Mouse (Mus musculus) yolk sac, embryonic 10.5 days (tissue): ENCODE measurements at regions not wholly inside any gene's neighbourhood (a gene's known extent, or its start where the extent isn't known, plus 50 kb on each side); places are given as distances from the start of the nearest gene placed in this dataset.
"Not testable (repeated sequence)": the region's sequence is repeated elsewhere in the genome, so short reads cannot be mapped to it uniquely, and the experiment has no call there.

Experiments
- DNase-seq: peaks from one replicate; pipeline ENCODE4 v3.0.0-alpha.2; 2017; ENCODE audit warnings: low spot score

DNA sequence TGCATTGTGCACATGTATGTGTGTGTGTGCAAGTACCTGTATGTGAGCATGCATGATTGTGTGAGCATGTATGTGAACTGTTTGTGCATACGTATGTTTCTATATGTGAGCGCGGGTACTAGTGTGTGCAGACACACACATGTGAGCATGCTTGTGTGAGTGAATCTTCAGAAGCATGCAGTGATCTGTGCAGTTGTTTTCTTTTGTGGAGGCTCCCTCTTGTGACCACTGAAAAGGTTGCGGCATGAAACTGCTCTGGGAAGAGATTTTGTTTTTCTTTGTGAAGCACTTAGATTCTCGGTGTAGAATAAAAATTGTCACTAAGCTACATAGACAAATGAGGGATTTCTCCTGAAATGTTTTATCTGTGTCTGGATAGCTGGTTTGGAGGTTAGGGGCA is 189.2 kb upstream of the Rapgef5 start:
- DNase-seq = not testable (repeated sequence)

DNA sequence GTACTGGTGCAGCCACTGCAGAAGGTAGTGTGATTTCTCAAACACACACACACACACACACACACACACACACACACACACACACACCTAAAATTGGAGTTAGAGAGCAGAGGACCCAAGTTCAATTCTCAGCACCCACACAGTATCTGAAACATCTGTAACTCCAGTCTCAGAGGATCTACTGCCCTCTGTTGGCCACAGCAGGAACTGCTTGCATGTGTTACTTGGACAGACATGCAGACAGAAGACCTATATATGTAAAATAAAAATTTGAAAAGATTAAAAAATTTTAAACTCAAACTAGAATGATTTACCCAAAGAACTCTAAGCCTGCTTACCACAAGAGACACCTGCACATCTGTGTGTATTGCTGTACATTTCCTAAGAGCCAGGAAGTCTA is 185.9 kb upstream of the Rapgef5 start:
- no peak for DNase-seq

DNA sequence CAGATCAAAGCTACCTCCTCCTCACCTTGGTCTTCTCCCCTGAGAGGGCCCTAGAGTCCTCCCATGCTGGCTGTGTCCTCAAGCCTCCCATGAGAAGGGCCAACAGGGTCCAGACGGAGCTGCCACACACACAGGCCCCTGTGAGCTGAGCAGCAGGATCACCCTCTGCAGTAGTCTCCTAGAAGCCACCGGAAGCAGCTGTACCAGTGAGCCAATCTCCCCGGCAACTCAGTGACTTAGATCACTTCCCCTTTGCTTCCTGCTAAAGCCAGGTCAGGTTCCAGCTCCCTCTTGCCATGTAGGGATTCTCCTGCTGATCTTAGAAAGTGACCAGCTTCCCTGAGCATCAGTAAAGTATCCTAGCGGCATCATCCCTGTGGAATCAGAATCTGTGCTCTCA is 179.4 kb upstream of the Rapgef5 start:
- DNase-seq = no peak

DNA sequence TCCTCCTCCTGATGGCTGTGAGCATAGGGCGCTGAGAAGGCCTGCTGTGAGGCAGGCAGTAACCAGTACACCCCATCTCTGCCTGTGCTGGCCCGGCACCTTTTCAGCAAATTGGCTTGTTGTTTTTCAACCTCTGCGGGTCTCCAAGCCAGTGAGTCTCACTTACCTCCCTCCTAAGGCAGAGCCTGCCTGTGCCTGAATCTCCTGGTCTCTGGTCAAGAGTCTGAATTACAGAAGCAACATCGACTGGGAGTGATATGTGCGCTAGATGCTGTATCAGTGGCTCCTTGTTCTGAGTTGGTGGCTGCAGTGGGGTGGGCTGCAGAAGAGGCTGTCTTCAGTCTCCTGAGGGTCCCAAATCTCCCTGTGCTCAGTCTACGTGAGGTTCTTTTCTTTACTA is 174.0 kb upstream of the Rapgef5 start:
- no peak for DNase-seq

DNA sequence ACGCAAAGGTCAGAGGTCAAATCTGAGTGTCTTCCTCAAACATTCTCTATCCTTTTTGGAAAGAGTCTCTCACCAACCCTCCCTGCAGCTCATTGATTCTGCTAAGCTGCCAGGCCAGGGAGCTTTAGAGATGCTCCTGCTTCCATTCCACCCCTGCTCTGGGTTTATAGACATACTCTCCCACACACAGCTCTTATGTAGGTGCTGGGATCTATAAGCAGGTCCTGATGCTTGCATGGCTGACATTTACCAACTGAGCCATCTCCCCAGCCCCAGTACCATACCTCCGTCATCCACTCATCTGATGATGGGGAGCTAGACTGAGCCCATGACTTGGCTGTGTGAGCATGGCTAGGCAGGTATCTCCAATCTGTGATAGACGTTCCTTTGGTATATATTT is 173.2 kb upstream of the Rapgef5 start:
- DNase-seq = no peak

DNA sequence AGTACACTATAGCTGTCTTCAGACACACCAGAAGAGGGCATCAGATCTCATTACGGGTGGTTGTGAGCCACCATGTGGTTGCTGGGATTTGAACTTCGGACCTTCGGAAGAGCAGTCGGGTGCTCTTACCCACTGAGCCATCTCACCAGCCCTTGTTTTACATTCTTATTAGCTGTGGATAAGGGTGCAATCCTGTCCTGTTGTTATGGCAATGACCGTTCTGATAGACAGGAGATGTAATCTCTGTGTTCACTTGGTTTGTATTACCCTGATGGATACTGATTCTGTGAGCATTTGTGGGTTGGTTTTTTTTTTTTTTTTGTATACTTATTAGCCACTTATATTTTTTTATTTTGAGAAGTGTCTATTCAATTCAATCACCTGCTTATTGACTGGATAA is 172.7 kb upstream of the Rapgef5 start:
- DNase-seq = not testable (repeated sequence)

DNA sequence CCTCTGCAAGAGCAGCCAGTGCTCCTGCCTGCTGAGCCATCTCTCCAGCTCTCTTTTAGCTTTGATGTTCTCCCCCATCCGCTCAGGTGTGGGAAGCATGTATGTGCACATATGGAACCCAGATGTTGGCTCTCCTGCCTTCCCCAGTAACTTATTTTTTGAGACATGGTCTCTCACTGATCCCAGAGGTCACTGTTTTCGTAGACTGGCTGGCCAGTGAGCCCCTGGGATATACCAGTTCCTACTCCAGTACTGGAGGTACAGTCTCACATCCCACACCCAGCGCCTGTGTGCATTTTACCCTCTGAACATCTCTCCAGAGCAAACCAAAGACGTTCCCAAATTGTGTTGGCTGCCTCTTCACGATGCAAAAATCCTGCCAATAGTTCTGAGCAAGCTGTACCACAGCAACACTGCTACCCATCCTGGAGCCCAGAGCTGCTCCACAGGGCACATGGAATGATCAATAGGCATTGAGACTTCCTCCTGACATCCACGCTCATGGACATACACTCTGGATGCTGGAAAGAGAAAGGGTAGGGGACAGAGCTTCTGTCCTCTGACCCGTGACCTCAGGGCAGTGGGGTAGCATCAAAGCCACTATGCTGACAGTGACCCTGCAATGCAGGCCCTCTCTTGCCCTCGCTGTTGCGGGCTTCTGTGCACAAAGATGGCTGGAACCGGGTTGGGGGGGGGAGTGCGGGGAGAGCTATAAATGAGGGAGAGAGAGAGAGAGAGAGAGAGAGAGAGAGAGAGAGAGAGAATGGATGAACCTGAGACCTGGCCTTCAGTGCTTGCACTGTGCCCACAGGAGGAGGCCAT is 171.8 kb upstream of the Rapgef5 start:
- peak; percentile 4 for DNase-seq

DNA sequence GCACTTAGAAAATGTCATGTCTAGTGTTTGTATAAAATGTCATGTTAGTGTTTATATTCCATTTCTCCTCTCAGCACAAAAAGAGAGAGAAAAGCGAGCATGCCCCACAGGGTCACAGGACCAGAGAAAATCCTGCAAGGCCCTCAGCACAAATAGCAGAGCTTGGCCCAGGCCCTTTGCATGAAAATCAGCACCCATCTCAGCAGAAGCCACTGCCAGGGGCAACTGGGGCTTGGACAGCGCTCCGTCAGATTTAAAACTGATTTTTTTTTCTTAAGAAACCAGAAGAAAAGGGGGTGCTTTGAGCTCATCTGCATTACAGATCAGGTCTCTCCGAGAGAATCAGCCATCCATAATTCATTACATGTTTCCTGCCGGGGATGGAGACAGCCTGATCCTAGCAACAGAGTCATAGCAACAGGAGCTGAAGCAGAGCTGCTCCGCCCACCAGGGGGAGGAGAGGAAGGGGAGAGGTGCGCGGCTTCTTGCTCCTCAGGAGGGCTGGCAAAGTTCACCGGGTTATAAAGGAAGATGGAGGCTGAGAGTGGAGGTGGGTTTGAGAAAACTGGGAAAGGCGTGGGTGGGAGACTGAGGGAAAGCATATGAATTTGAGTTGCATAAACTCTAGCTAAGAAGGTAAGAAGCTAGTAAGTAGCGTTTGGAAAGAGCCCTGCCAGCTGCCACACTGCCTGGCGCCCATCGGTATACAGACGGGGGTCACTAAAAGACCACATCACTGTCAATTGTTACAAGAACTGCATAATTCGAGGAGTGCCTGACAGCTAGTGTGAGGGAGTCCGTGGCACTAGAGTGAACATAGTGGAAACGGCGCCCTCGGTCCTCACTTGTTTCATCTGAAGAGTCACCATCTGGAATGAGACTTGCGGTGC is 170.9 kb upstream of the Rapgef5 start:
- DNase-seq = peak; percentile 27

DNA sequence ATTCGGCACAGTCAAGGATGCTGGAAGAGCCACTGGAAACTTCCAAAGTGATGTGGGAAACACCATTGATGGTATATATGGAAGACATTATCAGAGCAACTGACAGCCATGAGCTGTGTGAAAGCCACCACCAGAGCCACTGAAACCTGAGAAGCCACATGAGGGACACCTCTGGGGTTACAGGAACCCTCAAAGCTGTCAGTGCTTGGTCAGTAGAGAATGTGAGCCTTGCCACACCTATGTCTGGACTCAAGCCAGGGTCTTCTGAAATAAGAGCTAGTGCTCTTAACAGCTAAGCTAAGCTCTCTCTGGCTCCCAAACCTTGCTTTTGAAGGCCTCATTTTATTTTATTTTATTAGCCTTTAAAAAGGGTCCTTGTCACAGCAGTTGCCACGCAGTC is 170.2 kb upstream of the Rapgef5 start:
- DNase-seq = no peak

DNA sequence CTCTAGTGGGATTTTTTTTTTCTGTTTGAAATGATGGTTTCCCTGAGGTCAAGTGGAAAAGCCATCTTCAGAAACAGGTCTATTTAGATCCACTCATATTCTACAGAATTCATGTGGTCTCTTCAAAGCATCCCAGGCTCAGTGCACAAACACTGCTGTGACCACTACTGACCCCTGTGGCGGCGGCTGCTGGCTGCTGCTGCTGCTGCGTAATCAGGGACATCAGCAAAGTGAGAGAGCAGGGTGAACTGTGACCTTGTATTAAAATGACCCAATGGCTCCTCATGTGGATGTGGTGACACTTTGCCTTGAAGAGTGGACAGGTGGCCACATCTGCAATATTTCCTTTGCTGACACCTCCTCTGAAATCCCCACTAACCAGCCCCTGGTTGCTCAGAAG is 169.1 kb upstream of the Rapgef5 start:
- DNase-seq = no peak

DNA sequence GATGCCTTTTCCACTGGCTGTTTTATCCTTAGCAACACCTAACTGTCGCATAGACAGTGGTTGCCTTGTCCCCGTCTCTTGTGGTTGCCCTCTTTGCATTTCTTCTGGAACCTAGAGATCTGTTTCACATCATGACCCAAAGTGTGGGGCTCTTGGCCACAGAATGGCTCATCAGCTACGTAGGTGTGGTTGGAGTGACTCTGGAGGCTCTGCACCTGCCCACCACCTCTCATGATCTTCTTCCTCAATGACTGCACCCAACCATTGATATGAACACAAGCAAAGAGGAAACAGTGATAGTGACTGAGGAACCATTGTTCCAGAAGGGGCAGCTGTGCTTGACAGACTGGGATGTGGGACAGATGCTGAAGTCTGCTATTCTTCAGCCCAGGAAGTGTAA is 167.8 kb upstream of the Rapgef5 start:
- DNase-seq = no peak

DNA sequence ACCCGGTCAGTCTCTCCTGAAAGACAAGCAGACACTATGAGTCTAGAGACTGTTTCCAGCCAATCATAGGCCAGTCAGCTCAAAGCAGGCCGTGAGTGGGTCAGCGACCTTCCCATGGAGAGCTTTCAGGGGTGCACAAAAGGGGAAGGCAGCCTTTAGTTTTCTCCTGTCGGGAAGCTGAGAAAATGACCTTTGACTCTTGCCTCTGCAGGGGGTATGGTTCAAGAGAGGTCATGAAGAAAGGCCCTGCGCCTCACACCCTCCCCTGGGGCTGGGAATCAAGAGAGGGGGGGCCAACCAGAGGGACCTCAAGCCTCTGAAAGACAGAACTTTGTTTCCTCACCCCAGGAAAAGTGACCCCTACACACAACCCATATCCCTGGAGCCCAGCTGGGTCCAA is 164.4 kb upstream of the Rapgef5 start:
- peak; percentile 23 for DNase-seq

DNA sequence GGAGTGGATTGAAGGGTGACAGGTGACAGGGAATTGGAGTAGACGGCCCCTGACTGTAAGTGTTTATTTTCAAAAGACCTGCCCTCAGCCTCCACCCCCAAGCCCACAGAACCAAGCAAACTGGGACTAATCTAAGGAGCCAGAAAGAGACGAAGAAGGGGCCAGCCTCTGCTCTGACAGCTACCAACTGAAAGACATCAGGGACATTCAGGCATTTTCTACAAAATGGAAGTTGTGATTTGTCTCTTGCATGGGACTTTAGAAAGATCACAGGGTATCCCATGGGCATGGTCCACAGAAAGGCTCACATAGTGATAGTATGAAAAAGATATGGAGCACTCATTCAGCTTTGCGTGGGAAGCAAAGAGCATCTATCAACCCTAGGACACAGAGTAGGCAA is 163.8 kb upstream of the Rapgef5 start:
- DNase-seq = no peak

DNA sequence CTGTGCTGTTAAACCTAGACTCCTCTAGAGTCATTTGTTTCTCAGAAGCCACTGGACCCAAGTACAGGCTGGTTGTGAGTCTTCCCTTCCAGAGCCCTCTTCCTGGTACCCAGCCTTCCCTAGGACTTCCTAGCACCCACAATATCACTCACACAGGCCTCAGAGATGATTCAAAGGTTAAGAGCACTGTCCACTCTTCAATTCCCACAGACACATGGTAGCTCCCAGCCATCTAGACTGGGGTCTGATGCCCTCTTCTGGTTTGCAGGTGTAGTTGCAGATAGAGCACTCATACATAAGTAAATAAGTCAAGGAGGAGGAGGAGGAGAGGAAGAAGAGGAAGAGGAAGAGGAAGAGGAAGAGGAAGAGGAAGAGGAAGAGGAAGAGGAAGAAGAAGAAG is 163.3 kb upstream of the Rapgef5 start:
- peak; percentile 8 for DNase-seq

DNA sequence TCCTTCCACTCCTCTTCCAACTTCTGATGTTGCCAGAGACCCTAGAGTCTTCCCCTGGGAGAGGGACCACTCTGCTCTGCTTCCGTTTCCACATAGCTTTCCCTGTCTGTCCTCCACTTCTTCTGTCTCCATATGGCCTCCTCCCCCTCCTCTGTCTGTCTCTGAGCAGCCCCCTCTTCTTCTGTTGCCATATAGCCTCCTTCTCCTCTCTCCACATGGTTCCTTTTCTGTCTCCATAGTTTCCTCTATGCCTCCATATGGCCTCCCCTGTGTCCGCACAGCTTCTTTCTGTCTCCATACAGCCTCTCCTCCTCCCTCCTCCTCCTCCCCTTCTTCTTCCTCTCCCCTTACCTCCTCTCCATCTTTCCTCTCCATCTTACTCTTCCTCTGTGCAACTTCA is 158.5 kb upstream of the Rapgef5 start:
- DNase-seq = no peak

DNA sequence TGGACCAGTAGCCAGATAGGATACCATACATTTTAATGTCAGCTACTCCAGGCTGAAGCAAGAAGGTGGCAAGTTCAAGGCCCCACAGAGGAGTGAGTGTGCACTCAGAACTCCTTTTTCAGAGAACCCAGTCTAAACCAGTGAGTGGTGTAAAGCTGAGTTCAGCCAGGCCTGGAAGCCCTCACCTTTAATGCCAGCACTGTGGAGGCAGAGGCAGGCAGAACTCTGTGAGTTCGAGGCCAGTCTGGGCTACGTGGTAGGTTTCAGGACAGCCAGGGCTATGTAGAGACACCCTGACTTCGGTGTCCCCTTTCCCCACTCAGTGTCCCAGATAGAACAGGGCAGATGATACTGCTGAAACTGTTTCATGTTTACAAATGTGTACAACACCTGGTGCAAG is 157.4 kb upstream of the Rapgef5 start:
- no peak for DNase-seq

DNA sequence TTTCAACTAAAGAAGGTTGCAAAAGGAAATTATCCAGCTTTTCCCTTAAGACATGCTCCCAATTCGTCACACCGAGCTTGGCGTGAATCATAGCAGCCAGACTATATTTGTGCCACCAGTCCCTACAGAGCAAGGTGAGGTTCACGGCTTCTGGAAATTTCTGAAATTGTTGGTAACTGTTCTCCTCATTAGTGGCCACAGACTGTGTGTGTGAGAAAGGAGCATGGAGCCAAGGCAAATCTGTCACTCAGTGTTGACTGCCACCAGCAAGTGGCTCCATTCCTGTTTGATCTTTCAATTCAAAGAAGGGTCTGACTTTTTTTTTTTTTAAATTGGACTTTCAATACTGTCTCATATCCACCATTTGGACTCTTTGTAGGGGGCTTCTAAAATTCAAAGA is 156.1 kb upstream of the Rapgef5 start:
- no peak for DNase-seq

DNA sequence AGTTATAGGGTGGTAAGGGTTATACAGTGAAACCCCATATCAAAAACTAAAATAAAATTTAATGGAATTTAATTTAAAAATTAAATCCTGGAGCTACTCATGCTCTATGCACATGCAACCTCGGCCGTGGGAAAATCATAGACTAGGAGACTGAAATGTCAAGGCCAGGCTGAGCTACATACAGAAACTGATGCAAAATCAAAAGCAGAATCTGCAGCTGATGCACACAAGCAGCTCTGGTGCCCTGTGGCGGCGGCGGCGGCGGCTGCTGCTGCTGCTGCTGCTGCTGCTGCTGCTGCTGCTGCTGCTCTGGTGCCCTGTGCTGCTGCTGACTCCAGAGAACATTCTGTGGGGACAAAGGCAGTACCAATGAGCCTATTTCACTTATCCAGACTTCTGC is 154.5 kb upstream of the Rapgef5 start:
- no peak for DNase-seq

DNA sequence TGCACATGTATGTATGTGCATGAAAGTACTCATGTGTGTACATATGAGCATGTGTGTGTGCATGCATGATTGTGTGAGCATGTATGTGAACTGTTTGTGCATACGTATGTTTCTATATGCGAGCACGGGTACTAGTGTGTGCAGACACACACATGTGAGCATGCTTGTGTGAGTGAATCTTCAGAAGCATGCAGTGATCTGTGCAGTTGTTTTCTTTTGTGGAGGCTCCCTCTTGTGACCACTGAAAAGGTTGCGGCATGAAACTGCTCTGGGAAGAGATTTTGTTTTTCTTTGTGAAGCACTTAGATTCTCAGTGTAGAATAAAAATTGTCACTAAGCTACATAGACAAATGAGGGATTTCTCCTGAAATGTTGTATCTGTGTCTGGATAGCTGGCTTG is 152.8 kb upstream of the Rapgef5 start:
- DNase-seq = not testable (repeated sequence)

DNA sequence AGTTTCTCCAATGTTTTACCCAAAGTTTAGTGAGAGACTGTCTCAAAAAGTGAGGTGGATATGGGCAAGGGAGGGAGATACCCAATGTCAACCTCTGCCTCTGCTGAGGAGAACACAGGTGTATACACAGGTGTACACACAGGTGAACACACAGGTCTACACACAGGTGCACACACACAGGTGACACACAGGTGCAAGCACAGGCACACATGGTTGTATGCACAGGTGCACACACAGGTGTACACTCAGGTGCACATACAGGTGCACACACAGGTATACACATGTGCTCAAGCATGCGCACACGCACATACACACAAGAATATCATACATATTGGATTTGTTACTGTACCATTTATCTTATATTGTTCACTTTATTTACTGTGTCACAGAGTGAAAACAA is 151.1 kb upstream of the Rapgef5 start:
- no peak for DNase-seq

DNA sequence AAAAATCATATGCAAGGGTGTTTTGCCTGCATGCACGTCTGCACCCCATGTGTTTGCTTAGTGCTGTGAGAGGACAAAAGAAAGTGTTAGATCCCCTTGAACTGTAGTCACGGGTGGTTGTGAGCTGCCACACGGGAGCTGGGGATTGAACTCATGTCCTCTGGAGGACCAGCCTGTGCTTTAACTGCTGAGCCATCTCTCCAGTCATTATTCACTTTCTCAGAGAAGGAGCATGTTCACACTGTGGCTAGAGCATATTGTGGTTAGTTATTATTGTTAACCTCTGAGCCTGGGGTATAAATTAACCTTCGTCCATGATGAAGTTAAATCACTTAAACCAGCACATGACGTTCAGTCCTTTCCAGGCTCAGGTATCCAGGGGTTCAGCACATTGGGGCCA is 150.4 kb upstream of the Rapgef5 start:
- DNase-seq = no peak

DNA sequence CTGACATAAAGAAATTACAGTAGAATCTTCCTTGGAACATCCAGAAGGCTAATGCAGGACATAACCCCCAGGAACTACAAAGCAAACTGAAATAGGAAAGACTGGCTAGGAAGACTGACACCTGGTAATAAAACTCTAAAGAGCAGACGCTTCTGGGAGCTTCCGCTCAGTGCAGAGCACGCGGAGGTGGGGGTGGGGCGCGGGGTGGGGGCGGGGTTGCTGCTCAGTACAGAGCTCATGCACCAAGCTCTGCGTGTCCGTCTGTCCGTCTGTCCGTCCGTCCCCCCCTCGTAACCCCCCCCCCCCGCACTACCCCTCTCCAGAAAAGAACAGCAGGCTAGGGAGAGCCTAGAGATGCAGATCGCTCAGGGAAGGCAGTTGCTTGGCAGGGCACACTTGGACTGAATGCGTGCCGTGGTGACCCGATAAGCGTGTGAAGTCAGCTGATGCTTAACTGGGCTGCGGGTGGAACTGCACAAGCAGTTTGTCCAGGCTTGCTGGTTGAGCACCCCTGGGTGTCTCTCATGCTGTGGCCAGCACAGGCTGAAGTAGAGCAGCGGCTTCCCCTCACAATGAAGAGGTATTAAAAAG is 137.9 kb upstream of the Rapgef5 start:
- DNase-seq = no peak
